Mouse (Mus musculus) cerebellum, adult 8-10 months (tissue): ENCODE data around the gene Odf2.

ENCODE experiments used
- DNase-seq: peaks from one replicate; pipeline ENCODE4 v3.0.0; 2022

Gene Odf2

DNA sequence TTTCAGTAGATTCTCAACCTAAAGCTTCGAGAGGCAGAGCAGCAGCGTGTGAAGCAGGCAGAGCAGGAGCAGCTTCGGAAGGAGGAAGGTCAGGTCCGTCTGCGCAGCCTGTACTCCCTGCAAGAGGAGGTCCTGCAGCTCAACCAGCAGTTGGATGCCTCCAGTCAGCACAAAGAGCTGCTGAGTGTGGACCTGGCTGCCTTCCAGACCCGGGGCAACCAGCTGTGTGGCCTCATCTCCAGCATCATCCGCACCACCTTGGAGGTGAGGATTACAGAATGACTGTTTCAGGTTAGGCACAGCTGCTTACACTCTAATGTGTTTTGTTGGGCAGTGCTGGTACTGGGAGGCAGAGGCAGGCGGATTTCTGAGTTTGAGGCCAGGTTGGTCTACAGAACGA is 51.1 kb downstream of the Odf2 start:
- DNase-seq: no peak

DNA sequence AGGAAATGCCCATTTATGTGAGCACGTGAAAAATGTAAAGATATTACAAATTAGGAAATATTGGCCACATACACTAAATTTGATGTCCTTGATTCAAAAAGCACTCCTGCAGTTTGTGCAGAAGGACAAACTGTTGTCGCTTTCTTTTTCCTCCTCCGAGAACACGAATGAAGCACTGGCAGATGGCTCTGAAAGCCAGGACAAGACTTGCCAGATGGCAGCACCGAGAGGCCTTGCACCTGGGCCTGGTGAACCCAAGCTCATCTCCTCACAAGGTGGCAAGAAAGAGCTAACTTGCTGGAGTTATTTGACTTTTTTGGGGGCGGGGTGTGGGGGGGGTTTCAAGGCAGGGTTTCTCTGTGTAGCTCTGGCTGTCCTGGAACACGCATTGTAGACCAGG is 51.8 kb downstream of the Odf2 start:
- no peak for DNase-seq

GRCm38 (mm10) chr2:29944723-29945122 is 55.7 kb downstream of the Odf2 start:
- DNase-seq: no peak

DNA sequence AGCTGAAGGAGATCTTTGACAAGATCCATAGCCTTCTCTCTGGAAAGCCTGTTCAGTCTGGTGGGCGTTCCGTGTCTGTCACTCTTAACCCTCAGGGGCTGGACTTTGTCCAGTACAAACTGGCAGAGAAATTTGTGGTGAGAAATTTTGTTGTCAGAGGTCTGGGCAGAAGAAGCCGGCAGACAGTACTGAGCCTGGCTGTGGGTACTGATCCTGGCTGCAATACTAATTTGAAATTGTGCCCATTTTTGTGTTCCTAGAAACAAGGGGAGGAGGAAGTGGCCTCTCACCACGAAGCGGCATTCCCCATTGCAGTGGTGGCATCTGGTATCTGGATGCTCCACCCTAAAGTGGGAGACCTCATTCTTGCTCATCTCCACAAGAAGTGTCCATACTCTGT is 59.9 kb downstream of the Odf2 start:
- DNase-seq: no peak

- DNase-seq: no peak
Measured at GRCm38 (mm10) chr2:29961246-29961645, 72.2 kb downstream of the Odf2 start.

DNA sequence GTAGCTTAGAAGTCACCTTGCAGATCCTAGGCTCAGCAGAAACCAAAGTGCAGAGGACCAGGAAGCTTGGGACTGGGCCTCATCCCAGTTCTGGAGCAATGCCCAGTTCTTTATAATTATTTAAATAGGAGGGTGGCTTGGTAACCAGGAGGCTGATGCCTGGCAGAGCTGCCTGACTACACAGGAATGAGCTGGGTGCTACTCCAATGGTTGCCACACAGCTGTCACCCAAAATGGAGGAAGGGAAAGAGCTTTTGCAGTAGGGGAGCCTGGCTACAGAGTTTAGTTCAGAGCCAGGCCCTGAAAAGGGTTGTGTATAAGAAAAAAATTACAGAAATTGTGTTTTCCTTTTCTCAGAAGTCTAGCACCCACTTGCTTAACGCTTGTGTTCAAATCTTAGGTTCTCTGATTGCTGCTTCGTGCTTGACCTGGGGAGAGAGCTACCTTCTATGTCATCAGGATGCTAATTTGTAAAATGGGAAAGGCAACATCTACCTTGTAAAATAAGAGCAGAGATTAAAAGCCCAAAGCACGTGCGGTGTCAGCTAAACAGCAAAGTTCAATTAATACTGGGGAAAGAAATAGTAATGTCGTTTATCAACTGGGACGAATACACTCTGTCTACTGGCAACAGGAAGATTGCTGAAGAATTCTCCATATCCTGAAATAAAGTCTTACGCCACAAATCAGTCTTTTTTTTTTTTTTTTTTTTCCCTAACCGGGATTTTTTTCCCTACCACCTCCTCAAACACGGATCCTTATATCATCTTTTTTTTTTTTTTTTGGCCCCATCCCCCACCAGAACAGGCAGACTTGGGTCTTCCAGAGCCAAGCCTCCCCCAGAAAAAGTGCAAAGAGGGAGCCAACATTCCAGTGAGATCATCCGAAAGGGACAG is 75.6 kb downstream of the Odf2 start:
- DNase-seq: peak; percentile 40

DNA sequence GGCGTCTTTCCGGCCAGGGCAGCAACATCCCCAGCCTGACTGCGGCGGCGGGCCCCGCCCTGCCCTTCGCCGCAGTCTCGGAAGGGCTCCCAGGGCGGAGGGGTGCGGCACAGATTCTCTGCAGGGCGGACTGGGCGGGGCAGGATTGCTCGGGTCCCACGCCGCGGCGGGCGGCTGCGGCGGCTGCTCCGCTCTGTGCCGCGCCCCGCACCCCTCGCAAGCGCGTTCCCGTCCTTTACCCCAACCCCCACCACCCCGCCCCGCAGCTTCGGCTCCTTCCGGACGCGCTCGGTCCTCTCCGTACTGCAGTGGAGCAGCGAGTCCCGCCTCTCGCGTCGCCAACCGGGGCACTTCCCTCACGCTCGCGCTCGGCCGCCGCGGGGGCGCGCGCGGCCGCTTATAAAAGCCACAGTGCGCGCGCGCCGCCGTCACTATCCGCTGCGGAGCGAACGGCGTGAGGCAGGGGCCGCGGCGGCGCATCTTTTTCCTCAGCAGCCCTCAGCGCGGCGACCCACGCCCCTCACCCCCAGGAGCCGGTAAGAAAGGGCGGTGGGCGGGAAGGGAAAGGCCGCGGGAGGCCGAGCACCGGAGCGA is 76.3 kb downstream of the Odf2 start, which contains the start of gene Sptan1:
TSS of gene Sptan1 (plus strand) at position 311 of the 594 bp plus-strand sequence.
- peak; percentile 97 for DNase-seq

- DNase-seq: peak; percentile 60
Measured at GRCm38 (mm10) chr2:29965906-29966305, 76.9 kb downstream of the Odf2 start.

GRCm38 (mm10) chr2:29966826-29967225 is 77.8 kb downstream of the Odf2 start:
- DNase-seq: no peak

- DNase-seq: no peak
Measured at GRCm38 (mm10) chr2:29967768-29968167, 78.7 kb downstream of the Odf2 start.

GRCm38 (mm10) chr2:29968638-29969037 is 79.6 kb downstream of the Odf2 start:
- DNase-seq: no peak

DNA sequence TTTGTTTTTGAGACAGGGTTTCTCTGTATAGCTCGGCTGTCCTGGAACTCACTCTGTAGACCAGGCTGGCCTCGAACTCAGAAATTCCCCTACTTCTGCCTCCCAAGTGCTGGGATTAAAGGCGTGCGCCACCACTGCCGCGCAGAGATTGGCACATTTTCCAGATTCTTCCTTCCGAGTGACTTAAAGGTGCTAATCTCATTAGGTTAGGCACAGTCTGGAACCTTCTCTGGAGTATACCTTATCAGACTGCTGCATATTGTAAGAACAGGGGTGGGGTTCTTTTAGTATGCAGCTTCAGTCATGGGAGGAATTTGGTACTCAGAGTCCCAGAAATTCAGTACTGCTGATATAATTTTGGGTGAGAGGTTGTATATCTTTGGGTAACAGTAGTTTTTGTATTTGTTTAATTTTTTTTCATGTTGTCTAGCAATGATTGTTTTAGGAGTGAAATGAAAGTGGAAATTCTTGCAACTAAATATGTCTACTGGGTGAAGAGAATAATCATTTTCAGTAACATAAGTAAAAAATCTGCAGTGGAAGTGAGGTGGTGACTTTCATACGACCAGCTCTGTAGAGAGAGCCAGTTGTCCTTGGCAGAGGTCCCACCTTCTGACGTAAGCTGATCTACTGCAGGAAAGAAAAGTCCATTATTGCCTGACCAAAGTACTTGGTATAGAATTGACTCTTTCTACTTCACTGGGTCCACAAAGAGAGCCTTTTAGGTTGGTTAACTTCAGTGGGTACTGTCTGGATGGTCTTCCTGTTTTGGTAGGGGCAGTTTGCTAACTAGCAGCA is 83.0 kb downstream of the Odf2 start:
- peak; percentile 67 for DNase-seq

GRCm38 (mm10) chr2:29973525-29973924 is 84.5 kb downstream of the Odf2 start:
- DNase-seq: no peak

DNA sequence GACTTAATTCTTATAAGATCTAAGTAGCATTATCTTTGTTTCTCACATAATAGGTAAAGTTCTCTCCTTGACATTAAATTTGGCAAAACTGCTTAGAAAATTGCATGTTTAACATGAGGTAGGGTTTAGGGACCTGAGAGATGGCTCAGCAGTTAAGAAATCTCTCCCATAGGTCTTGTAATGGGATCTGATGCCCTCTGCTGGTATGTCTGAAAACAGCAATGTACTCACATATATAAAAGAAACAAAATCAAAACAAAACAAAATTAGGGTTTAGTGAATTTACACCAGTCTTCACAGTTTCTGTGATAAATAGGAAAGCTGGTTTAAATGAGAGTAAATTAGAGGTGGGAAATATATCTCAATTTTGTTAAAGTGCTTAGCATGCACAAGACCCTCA is 88.3 kb downstream of the Odf2 start:
- peak; percentile 49 for DNase-seq

GRCm38 (mm10) chr2:29980661-29981060 is 91.6 kb downstream of the Odf2 start:
- no peak for DNase-seq
